Mouse (Mus musculus) heart, embryonic 16.5 days (tissue): ENCODE data around the gene Ces2e. TPM values are rescaled to one million over a fixed set of nuclear protein-coding genes. Genes with fewer than 3 reads are reported as not detected.

Source experiments
- ATAC-seq: fragments of 200-750 bp; cut with Nextera tagmentation; replicated peaks from 2 replicates; pipeline ENCODE4 v1.8.0; 2017; ENCODE audit warnings: moderate number of reproducible peaks; ENCODE audit not compliant: insufficient read depth, low FRiP score; ENCODE audit errors: extremely low read depth
- H3K27ac ChIP-seq: fragments of 300-500 bp; sonication (generic); 2 replicates; pipeline ENCODE4 v1.5.1; 2014; ENCODE audit warnings: mild to moderate bottlenecking, low read length, control low read depth, moderate library complexity
- H3K27me3 ChIP-seq: fragments of 300-500 bp; sonication (generic); 2 replicates; pipeline ENCODE4 v1.6.1; 2014; ENCODE audit warnings: low read length, mixed read lengths; ENCODE audit not compliant: control insufficient read depth, insufficient read depth
- H3K36me3 ChIP-seq: fragments of 300-500 bp; sonication (generic); 2 replicates; pipeline ENCODE4 v1.6.1; 2014; ENCODE audit not compliant: control insufficient read depth, insufficient read depth
- H3K4me1 ChIP-seq: fragments of 300-500 bp; sonication (generic); 2 replicates; pipeline ENCODE4 v1.6.1; 2014; ENCODE audit warnings: low read length, mixed read lengths; ENCODE audit not compliant: control insufficient read depth, insufficient read depth
- H3K4me2 ChIP-seq: fragments of 300-500 bp; sonication (generic); 2 replicates; pipeline ENCODE4 v1.6.1; 2014; ENCODE audit warnings: low read depth, mild to moderate bottlenecking, control low read depth, low read length
- H3K4me3 ChIP-seq: fragments of 300-500 bp; sonication (generic); 2 replicates; pipeline ENCODE4 v1.5.1; 2014; ENCODE audit warnings: mild to moderate bottlenecking, control low read depth, low read length
- H3K9ac ChIP-seq: fragments of 300-500 bp; sonication (generic); 2 replicates; pipeline ENCODE4 v1.6.1; 2014; ENCODE audit warnings: low read length, control low read depth
- H3K9me3 ChIP-seq: fragments of 300-500 bp; sonication (generic); replicated peaks from 2 replicates; pipeline ENCODE4 v1.6.1; 2016; ENCODE audit warnings: low read length; ENCODE audit not compliant: control insufficient read depth
- WGBS: fragments of 180-500 bp; shearing (Covaris S2); extraction: QIAGEN DNeasy Blood & Tissue Kit; methylation state at CpG from one replicate; pipeline ENCODE4 v1.1.7; 2014; 5-methylcytosine and 5-hydroxymethylcytosine counted together
- polyA plus RNA-seq: library from polyadenylated mRNA; unstranded; fragments of >200 nt; fragmentation: Nextera tagmentation; extraction: Ambion mirVana; gene quantifications from 2 replicates; pipeline ENCODE4 v1.2.1, GENCODE M21; 2015

Gene Ces2e
- polyA plus RNA-seq, 1 experiment from 2014 or later, result 0.80 TPM

DNA sequence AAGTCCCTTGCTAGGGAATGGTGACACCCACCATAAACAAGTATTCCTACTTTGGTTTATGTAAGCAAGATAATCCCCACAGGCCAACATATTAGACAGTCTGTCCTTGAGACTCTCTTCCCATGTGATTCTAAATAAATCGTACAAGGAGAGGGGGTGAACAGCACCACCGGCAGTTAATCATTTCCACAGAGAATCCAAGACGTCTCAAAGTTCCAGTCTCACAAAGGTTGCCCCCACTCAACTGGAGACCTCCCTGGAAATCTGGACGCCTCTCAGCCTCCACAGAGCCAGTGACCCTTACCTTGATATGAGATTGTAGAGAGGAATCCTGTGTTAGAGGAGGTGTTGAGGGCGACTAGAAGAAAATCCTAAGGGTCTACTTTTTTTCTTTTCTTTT is 23.0 kb downstream of the Ces2e start:
- ATAC-seq, result no peak
- Histone ChIP-seq H3K9ac (no peak overlapping the region), H3K9me3 (no peaks in the 10 kb centered on the region), H3K27me3 (no peaks in the 10 kb centered on the region), H3K4me1 (no peaks in the 10 kb centered on the region), H3K4me3 (no peak overlapping the region), H3K36me3 (no peaks in the 10 kb centered on the region), H3K27ac (no peak overlapping the region), H3K4me2 (no peak overlapping the region)
- 67% methylated on average over 5 of the region's 5 CpGs for WGBS

- WGBS, result 48% methylated on average over 5 of the region's 5 CpGs
- Histone ChIP-seq H3K4me2 (no peak within 1 kb of the TSS), H3K9me3 (no peaks in the 10 kb centered on the region), H3K36me3 (no peaks in the 10 kb centered on the region), H3K4me3 (no peak within 1 kb of the TSS), H3K9ac (no peak within 1 kb of the TSS), H3K4me1 (no peaks in the 10 kb centered on the region), H3K27ac (no peak within 1 kb of the TSS), H3K27me3 (no peaks in the 10 kb centered on the region)
- peak; percentile 49 for ATAC-seq
Measured at GRCm38 (mm10) chr8:104961537-104961961, 35.5 kb downstream of the Ces2e start, which contains the start of gene Ces2g. Gene Ces2g, plus strand, starts transcription at chr8:104961718.

- H3K4me2 ChIP-seq, result no peak overlapping the region
- H3K4me3 ChIP-seq, result no peak overlapping the region
- H3K9ac ChIP-seq, result no peak overlapping the region
- H3K36me3 ChIP-seq, result no peaks in the 10 kb centered on the region
- ATAC-seq, result no peak
- 68% methylated on average over 8 of the region's 8 CpGs for WGBS
- no peaks in the 10 kb centered on the region for H3K9me3 ChIP-seq
- H3K27ac ChIP-seq, result no peak overlapping the region
- no peaks in the 10 kb centered on the region for H3K27me3 ChIP-seq
- H3K4me1 ChIP-seq, result no peaks in the 10 kb centered on the region
Measured at GRCm38 (mm10) chr8:104962229-104962901, 36.3 kb downstream of the Ces2e start.

GRCm38 (mm10) chr8:104963375-104963894 is 37.4 kb downstream of the Ces2e start:
- H3K4me1 ChIP-seq, result no peaks in the 10 kb centered on the region
- ATAC-seq, result no peak
- WGBS, result 78% methylated on average over 4 of the region's 4 CpGs
- H3K9ac ChIP-seq, result no peak overlapping the region
- H3K36me3 ChIP-seq, result no peaks in the 10 kb centered on the region
- H3K4me3 ChIP-seq, result no peak overlapping the region
- H3K27me3 ChIP-seq, result no peaks in the 10 kb centered on the region
- H3K9me3 ChIP-seq, result no peaks in the 10 kb centered on the region
- no peak overlapping the region for H3K4me2 ChIP-seq
- H3K27ac ChIP-seq, result no peak overlapping the region

DNA sequence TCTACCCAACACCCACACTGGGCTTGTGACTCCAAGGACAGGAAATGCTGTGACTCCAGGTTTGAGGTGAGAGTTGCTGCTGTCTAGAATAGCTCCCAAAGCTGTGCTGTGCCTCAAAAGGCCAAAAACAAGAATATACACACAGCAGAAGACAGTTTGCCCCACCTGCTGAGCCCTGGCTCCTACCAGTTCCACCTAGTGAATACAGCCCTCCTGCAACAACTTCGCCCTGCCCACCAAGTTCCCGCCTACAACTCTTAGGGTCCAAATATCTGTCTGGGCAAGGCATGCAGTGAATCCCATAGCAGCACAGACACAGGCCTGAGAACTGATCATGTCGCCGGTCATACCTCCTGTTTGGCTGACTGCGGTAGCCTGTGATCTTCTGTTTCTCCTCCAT is 58.1 kb downstream of the Ces2e start:
- ATAC-seq, result no peak
- no peaks in the 10 kb centered on the region for H3K27me3 ChIP-seq
- no peak overlapping the region for H3K27ac ChIP-seq
- H3K9me3 ChIP-seq, result peaks cover 7% of the 10 kb centered on the region
- H3K4me1 ChIP-seq, result no peaks in the 10 kb centered on the region
- H3K4me2 ChIP-seq, result no peak overlapping the region
- H3K4me3 ChIP-seq, result no peak overlapping the region
- WGBS, result 87% methylated on average over 5 of the region's 5 CpGs
- no peaks in the 10 kb centered on the region for H3K36me3 ChIP-seq
- no peak overlapping the region for H3K9ac ChIP-seq

Other genes with a start within 250 kb of the Ces2e start
- gene Ces2a, start 192.3 kb upstream of the Ces2e start, polyA plus RNA-seq, result 0.66 TPM in 1 of 2 replicates, not detected in the other
- gene Ces2b, start 94.7 kb upstream of the Ces2e start, polyA plus RNA-seq, result 0.19 TPM in 1 of 2 replicates, not detected in the other
- 0.54 TPM in 1 of 2 replicates, not detected in the other for gene Ces2c, start 79.2 kb upstream of the Ces2e start, polyA plus RNA-seq
- 0.13 TPM in 1 of 2 replicates, not detected in the other for gene Ces2f, start 21.1 kb downstream of the Ces2e start, polyA plus RNA-seq
- 2.5 and 3.0 TPM in 2 replicates for gene Ces2g, start 35.5 kb downstream of the Ces2e start, polyA plus RNA-seq
- gene Ces2h, start 74.6 kb downstream of the Ces2e start, polyA plus RNA-seq, result not detected in 2 replicates
- gene Ces3a, start 122.3 kb downstream of the Ces2e start, polyA plus RNA-seq, result not detected in 2 replicates
- gene Ces3b, start 157.5 kb downstream of the Ces2e start, polyA plus RNA-seq, result 0.14 and 0.16 TPM in 2 replicates
- gene Ces4a, start 205.5 kb downstream of the Ces2e start, polyA plus RNA-seq, result not detected in 2 replicates
- 38.7 and 48.5 TPM in 2 replicates for gene Cbfb, start 244.4 kb downstream of the Ces2e start, polyA plus RNA-seq